Mouse (Mus musculus): ENCODE measurements at regions not wholly inside any gene's neighbourhood (a gene's known extent, or its start where the extent isn't known, plus 50 kb on each side); places are given as distances from the start of the nearest gene placed in this dataset.

GRCm38 (mm10) chr10:96394210-96394609 is 222.6 kb upstream of the Btg1 start:
- no peak for TF ChIP-seq GATA1 (IDR thresholded peaks at IDR 0.05; ENCODE audit: low read length)
- TF ChIP-seq TAL1 (IDR thresholded peaks at IDR 0.05; ENCODE audit: low read length), result no peak
